Mouse (Mus musculus): ENCODE data around the gene Gm4792. TPM values are rescaled to one million over a fixed set of nuclear protein-coding genes. Genes with fewer than 3 reads are reported as not detected.
A peak's percentile ranks its signal among the peaks of the same experiment; 100 is the strongest.

The Gm4792 gene
- total and polyA plus RNA-seq, 2 experiments from 2014 or later, result 0.48 TPM; not detected in 1

GRCm38 (mm10) chr10:94318574-94318973 is 20.1 kb upstream of the Gm4792 start:
- WGBS, result 21% methylated on average over 4 of the region's 4 CpGs
- Histone ChIP-seq H3K9me3 (ENCODE audit: low read length) (no peaks in the 10 kb centered on the region), H3K27ac (ENCODE audit: low read depth, low read length) (no peak overlapping the region), H3K36me3 (ENCODE audit: insufficient read depth) (no peaks in the 10 kb centered on the region), H3K9ac (no peak overlapping the region), H3K27me3 (ENCODE audit: insufficient read depth, low read length) (no peaks in the 10 kb centered on the region), H3K4me2 (ENCODE audit: low read depth) (no peak overlapping the region), H3K4me3 (ENCODE audit: low read depth, low read length) (no peak overlapping the region), H3K4me1 (ENCODE audit: insufficient read depth) (no peaks in the 10 kb centered on the region; the same call in 1 of the 2 replicates)
- TF ChIP-seq CTCF (IDR thresholded peaks at IDR 0.05; ENCODE audit: low read depth), result no peak
- no peak; the same call in 1 of the 2 replicates for ATAC-seq
- no peak for DNase-seq

DNA sequence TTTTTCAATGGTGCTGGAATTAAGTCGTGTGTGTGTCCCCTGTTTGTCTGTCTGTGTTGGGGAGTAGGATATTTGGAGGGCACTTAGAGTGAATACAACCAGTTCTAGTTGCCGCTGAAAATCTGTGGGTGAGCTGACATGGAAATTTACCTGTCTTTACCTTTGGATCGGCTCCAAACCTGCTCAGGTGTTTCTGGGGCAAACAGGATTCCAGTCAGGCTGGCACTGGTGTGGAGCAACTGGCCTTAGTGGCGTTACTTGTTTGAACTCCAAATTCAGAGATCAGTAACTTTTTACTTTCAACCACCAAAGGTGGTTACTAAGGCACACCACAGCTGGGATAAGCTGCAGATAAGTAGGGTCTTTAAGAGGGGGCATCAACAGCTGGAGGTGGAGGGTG is 14.6 kb upstream of the Gm4792 start:
- Histone ChIP-seq H3K36me3 (ENCODE audit: insufficient read depth) (no peaks in the 10 kb centered on the region), H3K27me3 (ENCODE audit: insufficient read depth, low read length) (peaks cover 5% of the 10 kb centered on the region; the same call in 1 of the 2 replicates), H3K9ac (no peak overlapping the region), H3K9me3 (ENCODE audit: low read length) (no peaks in the 10 kb centered on the region), H3K4me1 (ENCODE audit: insufficient read depth) (no peaks in the 10 kb centered on the region), H3K4me2 (ENCODE audit: low read depth) (no peak overlapping the region), H3K4me3 (ENCODE audit: low read depth, low read length) (no peak overlapping the region; the same call in 1 of the 2 replicates), H3K27ac (ENCODE audit: low read depth, low read length) (no peak overlapping the region)
- DNase-seq (no peak), ATAC-seq (no peak)
- WGBS, result 87% methylated on average over 4 of the region's 4 CpGs
- TF ChIP-seq CTCF (IDR thresholded peaks at IDR 0.05; ENCODE audit: low read depth), result no peak

GRCm38 (mm10) chr10:94312007-94312715 is 13.7 kb upstream of the Gm4792 start:
- Histone ChIP-seq H3K27me3 (ENCODE audit: insufficient read depth, low read length) (peaks cover 5% of the 10 kb centered on the region; the same call in 1 of the 2 replicates), H3K36me3 (ENCODE audit: insufficient read depth) (no peaks in the 10 kb centered on the region), H3K4me2 (ENCODE audit: low read depth) (peak overlapping the region; percentile 80), H3K4me1 (ENCODE audit: insufficient read depth) (no peaks in the 10 kb centered on the region), H3K27ac (ENCODE audit: low read depth, low read length) (no peak overlapping the region), H3K9me3 (ENCODE audit: low read length) (no peaks in the 10 kb centered on the region), H3K4me3 (ENCODE audit: low read depth, low read length) (peak overlapping the region; percentile 36), H3K9ac (peak overlapping the region; percentile 31; the same call in 1 of the 2 replicates)
- DNase-seq (no peak), ATAC-seq (peak; percentile 77)
- WGBS, result 3% methylated on average over 42 of the region's 45 CpGs
- 0 out of 2 replicates have a peak, but pooled peaks have one; percentile 8 for TF ChIP-seq CTCF (IDR thresholded peaks at IDR 0.05; ENCODE audit: low read depth)

GRCm38 (mm10) chr10:94311511-94312006 is 13.1 kb upstream of the Gm4792 start, which contains the start of gene Tmcc3:
Gene Tmcc3 (plus strand): TSS chr10:94311949.
- ATAC-seq (no peak), DNase-seq (no peak)
- peak within 1 kb of the TSS; percentile 36 for H3K4me3 ChIP-seq (ENCODE audit: low read depth, low read length)
- H3K36me3 ChIP-seq (ENCODE audit: insufficient read depth), result no peaks in the 10 kb centered on the region
- peak within 1 kb of the TSS; percentile 31; the same call in 1 of the 2 replicates for H3K9ac ChIP-seq
- TF ChIP-seq CTCF (IDR thresholded peaks at IDR 0.05; ENCODE audit: low read depth), result peak; percentile 17; the same call in 1 of the 2 replicates
- no peak within 1 kb of the TSS for H3K27ac ChIP-seq (ENCODE audit: low read depth, low read length)
- H3K27me3 ChIP-seq (ENCODE audit: insufficient read depth, low read length), result peaks cover 5% of the 10 kb centered on the region; the same call in 1 of the 2 replicates
- H3K4me2 ChIP-seq (ENCODE audit: low read depth), result peak within 1 kb of the TSS; percentile 80
- no peaks in the 10 kb centered on the region for H3K4me1 ChIP-seq (ENCODE audit: insufficient read depth)
- H3K9me3 ChIP-seq (ENCODE audit: low read length), result no peaks in the 10 kb centered on the region
- WGBS, result 2% methylated on average over 19 of the region's 19 CpGs

DNA sequence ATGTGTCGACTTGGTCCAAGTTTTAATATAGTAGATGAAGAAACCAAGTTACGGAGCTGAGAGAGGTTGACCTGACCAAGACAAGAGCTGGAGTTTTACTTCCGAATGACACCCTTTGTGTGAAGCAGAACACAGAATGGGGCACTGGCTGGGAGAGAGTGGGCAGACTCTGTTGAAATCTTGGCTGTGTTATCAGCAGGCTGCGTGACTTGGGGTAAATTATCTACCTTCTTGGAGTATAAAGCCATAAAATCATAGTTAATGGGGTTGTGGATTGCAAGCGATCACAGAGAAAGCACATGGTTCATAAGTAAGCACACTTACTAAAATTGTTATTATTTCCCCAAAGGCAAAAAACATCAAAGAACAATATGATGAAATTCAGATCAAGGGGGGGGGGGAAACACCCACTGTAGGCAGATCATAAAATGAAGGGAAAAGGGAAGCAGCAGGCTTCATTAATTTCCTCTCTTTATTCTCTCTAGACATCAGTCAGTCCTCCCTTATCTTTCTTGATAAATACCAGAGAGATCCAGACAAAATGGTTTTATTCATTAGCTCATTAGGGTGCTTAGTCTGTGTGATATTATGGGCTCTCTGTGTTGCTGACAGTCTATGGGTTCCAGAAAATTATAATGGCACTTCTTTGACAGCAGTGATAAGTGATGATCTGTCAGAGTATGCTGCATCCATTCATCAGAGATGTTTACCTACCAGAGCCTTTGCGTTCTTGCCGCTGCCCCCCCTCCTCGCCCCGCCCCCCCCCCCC is 12.2 kb upstream of the Gm4792 start:
- Histone ChIP-seq H3K27me3 (ENCODE audit: insufficient read depth, low read length) (peaks cover 5% of the 10 kb centered on the region; the same call in 1 of the 2 replicates), H3K4me3 (ENCODE audit: low read depth, low read length) (no peak overlapping the region), H3K27ac (ENCODE audit: low read depth, low read length) (no peak overlapping the region), H3K4me1 (ENCODE audit: insufficient read depth) (no peaks in the 10 kb centered on the region), H3K9ac (no peak overlapping the region), H3K9me3 (ENCODE audit: low read length) (no peaks in the 10 kb centered on the region), H3K4me2 (ENCODE audit: low read depth) (no peak overlapping the region), H3K36me3 (ENCODE audit: insufficient read depth) (no peaks in the 10 kb centered on the region)
- DNase-seq, result no peak
- ATAC-seq, result peak; percentile 59; the same call in 1 of the 2 replicates
- no peak for TF ChIP-seq CTCF (IDR thresholded peaks at IDR 0.05; ENCODE audit: low read depth)
- 59% methylated on average over 7 of the region's 9 CpGs for WGBS

- DNase-seq, result no peak
- WGBS, result 72% methylated on average over 5 of the region's 5 CpGs
Observed at GRCm38 (mm10) chr10:94305526-94305925, 7.0 kb upstream of the Gm4792 start.

More at GRCm38 (mm10) chr10:94305526-94305925, 7.0 kb upstream of the Gm4792 start:
- no peaks in the 10 kb centered on the region for H3K9me3 ChIP-seq (ENCODE audit: low read length)
- no peak overlapping the region for H3K9ac ChIP-seq
- no peak for ATAC-seq
- H3K36me3 ChIP-seq (ENCODE audit: insufficient read depth), result no peaks in the 10 kb centered on the region
- no peak overlapping the region for H3K4me3 ChIP-seq (ENCODE audit: low read depth, low read length)
- H3K4me2 ChIP-seq (ENCODE audit: low read depth), result no peak overlapping the region
- H3K4me1 ChIP-seq (ENCODE audit: insufficient read depth), result no peaks in the 10 kb centered on the region
- H3K27ac ChIP-seq (ENCODE audit: low read depth, low read length), result no peak overlapping the region
- no peak for TF ChIP-seq CTCF (IDR thresholded peaks at IDR 0.05; ENCODE audit: low read depth)
- H3K27me3 ChIP-seq (ENCODE audit: insufficient read depth, low read length), result peaks cover 5% of the 10 kb centered on the region; the same call in 1 of the 2 replicates
